Mouse (Mus musculus) limb, embryonic 14.5 days (tissue): ENCODE data around the gene Abcb8. TPM values are rescaled to one million over a fixed set of nuclear protein-coding genes. Genes with fewer than 3 reads are reported as not detected.
"Not testable (repeated sequence)": the region's sequence is repeated elsewhere in the genome, so short reads cannot be mapped to it uniquely, and the experiment has no call there.

Experiments
- ATAC-seq: fragments of 200-750 bp; cut with Nextera tagmentation; 2 replicates; pipeline ENCODE4 v1.8.0; 2017; ENCODE audit warnings: low read depth, moderate number of reproducible peaks, moderate TSS enrichment; ENCODE audit not compliant: low FRiP score
- DNase-seq: peaks from one replicate; pipeline ENCODE4 v3.0.0-alpha.2; 2015; ENCODE audit warnings: low spot score
- H3K27ac ChIP-seq: fragments of 300-500 bp; sonication (generic); replicated peaks from 2 replicates; pipeline ENCODE4 v1.5.1; 2014; ENCODE audit warnings: low read depth, mild to moderate bottlenecking, low read length, moderate library complexity, mixed read lengths
- H3K27me3 ChIP-seq: fragments of 300-500 bp; sonication (generic); 2 replicates; pipeline ENCODE4 v1.6.1; 2014; ENCODE audit warnings: low read length, mixed read lengths; ENCODE audit not compliant: control insufficient read depth, insufficient read depth
- H3K36me3 ChIP-seq: fragments of 300-500 bp; sonication (generic); 2 replicates; pipeline ENCODE4 v1.6.1; 2014; ENCODE audit warnings: mild to moderate bottlenecking, low read length, moderate library complexity, mixed read lengths; ENCODE audit not compliant: control insufficient read depth, insufficient read depth
- H3K4me1 ChIP-seq: fragments of 300-500 bp; sonication (generic); 2 replicates; pipeline ENCODE4 v1.6.1; 2014; ENCODE audit warnings: antibody characterized with exemption, low read length, mixed read lengths; ENCODE audit not compliant: control insufficient read depth, insufficient read depth
- H3K4me2 ChIP-seq: fragments of 300-500 bp; sonication (generic); replicated peaks from 2 replicates; pipeline ENCODE4 v1.6.1; 2014; ENCODE audit warnings: low read depth, mild to moderate bottlenecking, low read length, moderate library complexity; ENCODE audit not compliant: severe bottlenecking
- H3K4me3 ChIP-seq: fragments of 300-500 bp; sonication (generic); replicated peaks from 2 replicates; pipeline ENCODE4 v1.5.1; 2014; ENCODE audit warnings: low read length
- H3K9ac ChIP-seq: fragments of 300-500 bp; sonication (generic); 2 replicates; pipeline ENCODE4 v1.6.1; 2014; ENCODE audit warnings: mild to moderate bottlenecking, low read depth, low read length, moderate library complexity; ENCODE audit not compliant: severe bottlenecking
- H3K9me3 ChIP-seq: fragments of 300-500 bp; sonication (generic); 2 replicates; pipeline ENCODE4 v1.6.1; 2016; ENCODE audit warnings: low read length; ENCODE audit not compliant: control insufficient read depth
- POLR2A ChIP-seq: fragments of 200-500 bp; IDR thresholded peaks from 2 replicates; pipeline ENCODE4 v1.8.0; 2012; ENCODE audit warnings: inconsistent platforms, mild to moderate bottlenecking, moderate library complexity, borderline replicate concordance; ENCODE audit not compliant: insufficient read depth, insufficient read length; ENCODE audit errors: extremely low read depth
- WGBS: fragments of 180-500 bp; shearing (Covaris S2); extraction: QIAGEN DNeasy Blood & Tissue Kit; methylation state at CpG from one replicate; pipeline ENCODE4 v1.1.7; 2014; 5-methylcytosine and 5-hydroxymethylcytosine counted together
- polyA plus RNA-seq, 2 experiments: library from polyadenylated mRNA; depleted of rRNA in 1 of 2; stranded (reverse) in 1 of 2; unstranded in 1 of 2; fragments of >200 nt; fragmentation: Nextera tagmentation in 1 of 2; extraction: Ambion mirVana in 1 of 2; gene quantifications; 2 replicates each; pipeline versions ENCODE4 v1.2.1 to v1.2.3; 2012 to 2014

The Abcb8 gene
- polyA plus RNA-seq, 2 experiments, result 35.8 to 45.3 TPM

GRCm38 (mm10) chr5:24392724-24393123 is 739 bp upstream of the Abcb8 start:
- Histone ChIP-seq H3K4me3 (no peak overlapping the region), H3K27ac (no peak overlapping the region), H3K4me1 (no peaks in the 10 kb centered on the region), H3K9ac (no peak overlapping the region), H3K4me2 (no peak overlapping the region), H3K9me3 (no peaks in the 10 kb centered on the region), H3K27me3 (0 out of 2 replicates have a peak, but pooled peaks cover 6% of the 10 kb centered on the region), H3K36me3 (peaks cover 3% of the 10 kb centered on the region; the same call in 1 of the 2 replicates)
- no peak for DNase-seq
- TF ChIP-seq POLR2A, result no peak
- WGBS, result 68% methylated on average over 7 of the region's 7 CpGs
- no peak for ATAC-seq

DNA sequence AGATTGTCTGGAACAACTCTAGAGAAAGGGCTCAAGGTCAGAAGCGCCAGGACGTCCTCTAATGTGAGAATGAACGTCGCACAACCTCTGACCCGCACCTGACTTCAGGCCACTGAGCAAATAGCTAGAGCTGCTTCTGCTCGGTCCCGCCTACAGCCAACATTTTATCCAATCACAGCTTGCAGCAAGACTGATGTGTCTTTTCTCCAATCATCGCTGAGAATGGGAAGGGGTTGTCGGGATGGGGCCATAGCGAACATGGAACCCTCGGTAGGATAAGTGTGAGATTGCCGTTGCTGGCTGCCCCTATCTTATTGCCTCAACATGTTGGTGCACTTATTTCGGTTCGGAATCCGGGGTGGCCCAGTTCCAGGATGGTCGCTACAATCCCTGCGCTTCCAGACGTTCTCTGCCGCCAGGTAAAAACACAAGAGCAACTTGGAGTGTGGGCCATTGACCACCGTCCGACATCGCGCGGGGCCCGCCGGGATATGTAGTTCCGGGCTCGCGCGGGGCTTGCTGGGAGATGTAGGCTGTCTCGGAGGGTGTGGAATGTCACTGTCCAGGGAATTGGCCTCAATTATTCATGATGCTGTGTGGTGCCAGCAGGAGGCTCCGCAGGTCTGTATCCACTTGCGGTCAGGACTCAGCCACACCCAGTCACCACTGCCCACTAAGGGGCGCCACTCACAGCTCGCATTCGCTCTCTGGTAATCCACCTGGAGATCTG is 867 bp downstream of the Abcb8 start:
- Histone ChIP-seq H3K36me3 (peaks cover 3% of the 10 kb centered on the region; the same call in 1 of the 2 replicates), H3K9me3 (no peaks in the 10 kb centered on the region), H3K4me2 (peak overlapping the region; percentile 59), H3K27ac (peak overlapping the region; percentile 53; the same call in 1 of the 2 replicates), H3K4me1 (no peaks in the 10 kb centered on the region), H3K4me3 (peak overlapping the region; percentile 48), H3K9ac (peak overlapping the region; percentile 43), H3K27me3 (no peaks in the 10 kb centered on the region)
- ATAC-seq (peak; percentile 97), DNase-seq (peak; percentile 95)
- 1% methylated on average over 36 of the region's 36 CpGs for WGBS
- TF ChIP-seq POLR2A, result no peak

- H3K9ac ChIP-seq, H3K4me2 ChIP-seq, H3K4me3 ChIP-seq, ATAC-seq, H3K9me3 ChIP-seq, DNase-seq, H3K4me1 ChIP-seq, H3K27ac ChIP-seq, H3K27me3 ChIP-seq: not testable (repeated sequence)
- peaks cover 19% of the 10 kb centered on the region for H3K36me3 ChIP-seq
- WGBS, result 92% methylated on average over 6 of the region's 6 CpGs
These were observed 2.8 kb downstream of the Abcb8 start for GRCm38 (mm10) chr5:24396254-24396653.

GRCm38 (mm10) chr5:24399686-24400085 is 6.2 kb downstream of the Abcb8 start:
- no peak overlapping the region for H3K4me2 ChIP-seq
- H3K36me3 ChIP-seq, result peaks cover 37% of the 10 kb centered on the region
- ATAC-seq, result no peak
- no peaks in the 10 kb centered on the region for H3K9me3 ChIP-seq
- no peak for TF ChIP-seq POLR2A
- H3K4me1 ChIP-seq, result no peaks in the 10 kb centered on the region
- H3K27ac ChIP-seq, result no peak overlapping the region
- H3K9ac ChIP-seq, result no peak overlapping the region
- no peak for DNase-seq
- no peaks in the 10 kb centered on the region for H3K27me3 ChIP-seq
- no peak overlapping the region for H3K4me3 ChIP-seq
- WGBS, result 93% methylated on average over 9 of the region's 10 CpGs

DNA sequence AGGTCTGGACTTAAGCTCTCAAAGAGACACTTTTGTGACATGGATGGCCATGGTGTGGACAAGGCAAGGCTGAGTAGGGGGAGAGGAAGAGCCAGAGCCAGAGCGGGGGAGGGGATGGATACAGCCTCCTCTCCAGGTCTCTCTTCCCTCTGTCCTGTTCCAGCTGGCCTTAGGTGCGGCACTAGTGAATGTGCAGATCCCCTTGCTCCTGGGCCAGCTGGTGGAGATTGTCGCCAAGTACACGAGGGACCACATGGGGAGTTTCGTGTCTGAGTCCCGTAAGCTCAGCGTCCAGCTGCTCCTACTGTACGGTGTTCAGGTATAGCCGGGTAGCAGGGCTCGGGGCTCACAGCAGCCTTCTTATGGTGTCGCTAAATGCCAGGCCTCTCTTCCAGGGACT is 6.9 kb downstream of the Abcb8 start:
- Histone ChIP-seq H3K27ac (no peak overlapping the region), H3K4me3 (no peak overlapping the region), H3K27me3 (no peaks in the 10 kb centered on the region), H3K9ac (no peak overlapping the region), H3K4me1 (no peaks in the 10 kb centered on the region), H3K9me3 (no peaks in the 10 kb centered on the region), H3K4me2 (no peak overlapping the region), H3K36me3 (peaks cover 37% of the 10 kb centered on the region)
- DNase-seq (no peak), ATAC-seq (no peak)
- TF ChIP-seq POLR2A, result no peak
- WGBS, result 85% methylated on average over 11 of the region's 11 CpGs
